Mouse (Mus musculus) embryonic fibroblast, embryonic 13.5 days (primary cell): ENCODE data around the gene Slc16a11.

ENCODE experiments used
- CTCF ChIP-seq: IDR thresholded peaks from 2 replicates; pipeline ENCODE4 v1.5.1; 2011; ENCODE audit warnings: mild to moderate bottlenecking, control low read depth, low read length, moderate library complexity, borderline replicate concordance; ENCODE audit not compliant: insufficient read depth
- POLR2A ChIP-seq: IDR thresholded peaks from 2 replicates; pipeline ENCODE4 v1.6.1; 2011; ENCODE audit warnings: low read depth, mild to moderate bottlenecking, control low read depth, low read length, moderate library complexity

GRCm38 (mm10) chr11:70210681-70211080 is 1.9 kb upstream of the Slc16a11 start:
- TF ChIP-seq CTCF (no peak), POLR2A (no peak)
